9 mouse cellular contexts compared by ENCODE assay signal in the genomic region with DNA sequence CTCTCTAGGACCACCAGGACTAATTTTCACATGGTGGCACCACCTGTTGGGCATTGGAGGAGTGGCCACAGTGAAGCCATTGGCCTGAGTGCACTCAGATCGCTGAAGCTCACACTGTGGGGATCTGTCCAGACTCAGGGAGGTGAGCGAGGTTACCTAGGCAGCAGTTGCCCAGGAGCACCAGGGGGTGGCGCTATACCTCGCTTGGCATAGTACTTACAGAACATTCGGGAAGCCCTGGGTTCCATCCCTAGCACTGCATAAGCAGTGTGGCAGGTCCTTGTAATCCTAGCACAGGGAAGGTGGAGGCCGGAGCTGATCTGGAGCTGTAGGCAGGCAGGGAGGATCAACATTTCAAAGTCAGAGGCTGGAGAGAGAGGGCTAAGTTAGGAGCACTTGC. TPM values are rescaled to one million over a fixed set of nuclear protein-coding genes. Genes with fewer than 3 reads are reported as not detected.
DNase-seq lines count a peak whose midpoint lies in the region; ATAC-seq and TF ChIP-seq lines count a peak whose summit lies in the region.
"Had no signal": no experiment of that assay in that cellular context is flagged by ENCODE, and none has a peak within 500 bp of the region (broad histone marks: within the 10 kb centered on the region; RNA-seq: fewer than 3 reads in every experiment).

No protein-coding gene starts in this region.

- H3K4me2 ChIP-seq in embryonic facial prominence, embryonic 11.5 days (ENCODE audit: low read depth, low read length) = no peak overlapping the region
- no peak overlapping the region for H3K4me2 ChIP-seq in midbrain, postnatal 0 days (ENCODE audit: low read depth, low read length, poor library complexity, severe bottlenecking)
- H3K4me2 ChIP-seq in midbrain, embryonic 13.5 days (replicated peaks) = no peak overlapping the region
- no peak overlapping the region for H3K4me2 ChIP-seq in hindbrain, embryonic 11.5 days (replicated peaks; ENCODE audit: low read depth, low read length)
- H3K4me2 ChIP-seq: lung, embryonic 15.5 days had no signal

- no peak overlapping the region for H3K27ac ChIP-seq in embryonic facial prominence, embryonic 11.5 days (replicated peaks; ENCODE audit: low read depth, low read length)
- no peak overlapping the region for H3K27ac ChIP-seq in embryonic facial prominence, embryonic 10.5 days (replicated peaks)
- H3K27ac ChIP-seq in midbrain, postnatal 0 days (ENCODE audit: low read depth, low read length) = no peak overlapping the region
- no peak overlapping the region for H3K27ac ChIP-seq in midbrain, embryonic 13.5 days
- no peak overlapping the region for H3K27ac ChIP-seq in hindbrain, embryonic 11.5 days (ENCODE audit: low read depth, low read length)
- H3K27ac ChIP-seq: lung, embryonic 15.5 days had no signal

- H3K27me3 ChIP-seq in embryonic facial prominence, embryonic 11.5 days (ENCODE audit: control insufficient read depth, insufficient read depth, low read length) = no peaks in the 10 kb centered on the region
- H3K27me3 ChIP-seq in embryonic facial prominence, embryonic 10.5 days (replicated peaks; ENCODE audit: low read depth, poor library complexity, severe bottlenecking) = no peaks in the 10 kb centered on the region
- no peaks in the 10 kb centered on the region for H3K27me3 ChIP-seq in midbrain, postnatal 0 days (ENCODE audit: insufficient read depth, low read length)
- no peaks in the 10 kb centered on the region for H3K27me3 ChIP-seq in midbrain, embryonic 13.5 days
- H3K27me3 ChIP-seq in hindbrain, embryonic 11.5 days (ENCODE audit: control insufficient read depth, insufficient read depth, low read length) = no peaks in the 10 kb centered on the region
- H3K27me3 ChIP-seq: lung, embryonic 15.5 days had no signal

- no peaks in the 10 kb centered on the region for H3K4me1 ChIP-seq in embryonic facial prominence, embryonic 11.5 days (ENCODE audit: control insufficient read depth, insufficient read depth, low read length)
- peaks cover 21% of the 10 kb centered on the region for H3K4me1 ChIP-seq in embryonic facial prominence, embryonic 10.5 days
- no peaks in the 10 kb centered on the region for H3K4me1 ChIP-seq in midbrain, postnatal 0 days (ENCODE audit: insufficient read depth, low read length)
- peaks cover 19% of the 10 kb centered on the region for H3K4me1 ChIP-seq in midbrain, embryonic 13.5 days (replicated peaks)
- H3K4me1 ChIP-seq in hindbrain, embryonic 11.5 days (replicated peaks; ENCODE audit: control insufficient read depth, insufficient read depth, low read length) = no peaks in the 10 kb centered on the region

- no peaks in the 10 kb centered on the region for H3K9me3 ChIP-seq in embryonic facial prominence, embryonic 11.5 days (replicated peaks; ENCODE audit: control insufficient read depth, low read length)
- no peaks in the 10 kb centered on the region for H3K9me3 ChIP-seq in embryonic facial prominence, embryonic 10.5 days
- no peaks in the 10 kb centered on the region for H3K9me3 ChIP-seq in midbrain, postnatal 0 days (ENCODE audit: low read length)
- H3K9me3 ChIP-seq in midbrain, embryonic 13.5 days = no peaks in the 10 kb centered on the region
- H3K9me3 ChIP-seq in hindbrain, embryonic 11.5 days (ENCODE audit: control insufficient read depth, low read length) = no peaks in the 10 kb centered on the region
- H3K9me3 ChIP-seq: lung, embryonic 15.5 days had no signal

- 31% methylated on average over 6 of the region's 6 CpGs for WGBS in embryonic facial prominence, embryonic 11.5 days
- WGBS in embryonic facial prominence, embryonic 10.5 days = 34% methylated on average over 6 of the region's 6 CpGs
- WGBS in midbrain, postnatal 0 days = 37% methylated on average over 6 of the region's 6 CpGs
- WGBS in midbrain, embryonic 13.5 days = 36% methylated on average over 6 of the region's 6 CpGs
- WGBS in hindbrain, embryonic 11.5 days = 36% methylated on average over 6 of the region's 6 CpGs

- TF ChIP-seq CTCF in midbrain, postnatal 0 days (IDR thresholded peaks at IDR 0.05) = peak; percentile 53

- DNase-seq in embryonic facial prominence, embryonic 11.5 days (ENCODE audit: low spot score) = peak; percentile 15
- DNase-seq in embryonic facial prominence, embryonic 10.5 days (ENCODE audit: low spot score) = no peak
- DNase-seq in midbrain, postnatal 0 days (ENCODE audit: low spot score) = no peak
- DNase-seq in testis, postnatal 10 days (ENCODE audit: low spot score) = peak; percentile 76
- DNase-seq in urinary bladder, postnatal 14 days (ENCODE audit: low spot score) = no peak
- no peak for DNase-seq in hindbrain, embryonic 11.5 days (ENCODE audit: low spot score)

- H3K9ac ChIP-seq in embryonic facial prominence, embryonic 11.5 days (replicated peaks; ENCODE audit: low read length) = no peak overlapping the region
- no peak overlapping the region for H3K9ac ChIP-seq in midbrain, postnatal 0 days (replicated peaks; ENCODE audit: low read length, poor library complexity, severe bottlenecking)
- H3K9ac ChIP-seq in midbrain, embryonic 13.5 days (replicated peaks) = no peak overlapping the region
- no peak overlapping the region for H3K9ac ChIP-seq in hindbrain, embryonic 11.5 days (ENCODE audit: low read depth, low read length)
- H3K9ac ChIP-seq: lung, embryonic 15.5 days had no signal

- ATAC-seq in embryonic facial prominence, embryonic 11.5 days (replicated peaks; ENCODE audit: insufficient number of reproducible peaks, low FRiP score, low TSS enrichment, low read depth) = no peak
- ATAC-seq in midbrain, postnatal 0 days (ENCODE audit: low FRiP score) = no peak
- ATAC-seq in midbrain, embryonic 13.5 days = no peak
- peak; percentile 45 for ATAC-seq in erythroblast, adult 5-6 weeks (replicated peaks; ENCODE audit: low FRiP score, poor library complexity, severe bottlenecking)
- ATAC-seq in hindbrain, embryonic 11.5 days (ENCODE audit: low FRiP score) = no peak

- no peaks in the 10 kb centered on the region for H3K36me3 ChIP-seq in embryonic facial prominence, embryonic 11.5 days (replicated peaks; ENCODE audit: control insufficient read depth, insufficient read depth, low read depth, low read length)
- no peaks in the 10 kb centered on the region for H3K36me3 ChIP-seq in embryonic facial prominence, embryonic 10.5 days (replicated peaks)
- no peaks in the 10 kb centered on the region for H3K36me3 ChIP-seq in midbrain, postnatal 0 days (ENCODE audit: insufficient read depth, low read length)
- no peaks in the 10 kb centered on the region for H3K36me3 ChIP-seq in midbrain, embryonic 13.5 days
- no peaks in the 10 kb centered on the region for H3K36me3 ChIP-seq in hindbrain, embryonic 11.5 days (ENCODE audit: control insufficient read depth, insufficient read depth, low read length)
- H3K36me3 ChIP-seq: lung, embryonic 15.5 days had no signal

- H3K4me3 ChIP-seq in embryonic facial prominence, embryonic 11.5 days (ENCODE audit: low read depth, low read length) = no peak overlapping the region
- no peak overlapping the region for H3K4me3 ChIP-seq in embryonic facial prominence, embryonic 10.5 days
- no peak overlapping the region for H3K4me3 ChIP-seq in midbrain, postnatal 0 days (ENCODE audit: low read depth, low read length)
- H3K4me3 ChIP-seq in midbrain, embryonic 13.5 days (replicated peaks) = no peak overlapping the region
- H3K4me3 ChIP-seq in hindbrain, embryonic 11.5 days (ENCODE audit: low read depth, low read length) = no peak overlapping the region
- H3K4me3 ChIP-seq: lung, embryonic 15.5 days had no signal

RNA-seq across cellular contexts. Expression of a gene that starts 2.8 kb away (rescaled TPM):
- polyA plus RNA-seq in embryonic facial prominence, embryonic 11.5 days (2014; fragmentation: Nextera tagmentation; extraction: Ambion mirVana) = 75.0 and 76.5 TPM in 2 replicates
- polyA plus RNA-seq in embryonic facial prominence, embryonic 10.5 days (2016; fragmentation: Nextera tagmentation; extraction: Ambion mirVana) = 73.1 and 77.4 TPM in 2 replicates
- total RNA-seq in midbrain, postnatal 0 days (2014; rRNA removed) = 23.1 and 23.2 TPM in 2 replicates
- 93.5 and 99.1 TPM in 2 replicates for polyA plus RNA-seq in midbrain, postnatal 0 days (2015; fragmentation: Nextera tagmentation; extraction: Ambion mirVana)
- polyA plus RNA-seq in midbrain, embryonic 13.5 days (2015; fragmentation: Nextera tagmentation; extraction: Ambion mirVana) = 113 and 119 TPM in 2 replicates
- total RNA-seq in erythroblast, adult 5-6 weeks (2015; ENCODE audit: low replicate concordance) = 70.9 and 84.4 TPM in 2 replicates
- 37.6 and 64.5 TPM in 2 replicates for total RNA-seq in erythroblast, adult 5-6 weeks (2017; ENCODE audit: low replicate concordance)
- polyA plus RNA-seq in hindbrain, embryonic 11.5 days (2014; fragmentation: Nextera tagmentation; extraction: Ambion mirVana) = 108 and 118 TPM in 2 replicates

RNA-seq across cellular contexts. Expression of a gene that starts 10.8 kb away (rescaled TPM):
- polyA plus RNA-seq in embryonic facial prominence, embryonic 11.5 days (2014; fragmentation: Nextera tagmentation; extraction: Ambion mirVana) = 0.24 TPM in 1 of 2 replicates, not detected in the other
- polyA plus RNA-seq in embryonic facial prominence, embryonic 10.5 days (2016; fragmentation: Nextera tagmentation; extraction: Ambion mirVana) = 0.09 and 0.20 TPM in 2 replicates
- total RNA-seq in midbrain, postnatal 0 days (2014; rRNA removed) = 0.38 and 0.85 TPM in 2 replicates
- 0.60 and 1.0 TPM in 2 replicates for polyA plus RNA-seq in midbrain, postnatal 0 days (2015; fragmentation: Nextera tagmentation; extraction: Ambion mirVana)
- polyA plus RNA-seq in midbrain, embryonic 13.5 days (2015; fragmentation: Nextera tagmentation; extraction: Ambion mirVana) = 0.30 and 0.74 TPM in 2 replicates
- not detected in 2 replicates for total RNA-seq in erythroblast, adult 5-6 weeks (2015; ENCODE audit: low replicate concordance)
- not detected in 2 replicates for total RNA-seq in erythroblast, adult 5-6 weeks (2017; ENCODE audit: low replicate concordance)
- 0.28 and 0.46 TPM in 2 replicates for polyA plus RNA-seq in hindbrain, embryonic 11.5 days (2014; fragmentation: Nextera tagmentation; extraction: Ambion mirVana)

RNA-seq across cellular contexts. Expression of a gene that starts 14.3 kb away (rescaled TPM):
- 288 and 290 TPM in 2 replicates for polyA plus RNA-seq in embryonic facial prominence, embryonic 11.5 days (2014; fragmentation: Nextera tagmentation; extraction: Ambion mirVana)
- 206 and 217 TPM in 2 replicates for polyA plus RNA-seq in embryonic facial prominence, embryonic 10.5 days (2016; fragmentation: Nextera tagmentation; extraction: Ambion mirVana)
- total RNA-seq in midbrain, postnatal 0 days (2014; rRNA removed) = 150 and 181 TPM in 2 replicates
- 90.3 and 103 TPM in 2 replicates for polyA plus RNA-seq in midbrain, postnatal 0 days (2015; fragmentation: Nextera tagmentation; extraction: Ambion mirVana)
- polyA plus RNA-seq in midbrain, embryonic 13.5 days (2015; fragmentation: Nextera tagmentation; extraction: Ambion mirVana) = 164 and 166 TPM in 2 replicates
- total RNA-seq in erythroblast, adult 5-6 weeks (2015; ENCODE audit: low replicate concordance) = 252 and 321 TPM in 2 replicates
- total RNA-seq in erythroblast, adult 5-6 weeks (2017; ENCODE audit: low replicate concordance) = 85.4 and 91.0 TPM in 2 replicates
- 238 and 273 TPM in 2 replicates for polyA plus RNA-seq in hindbrain, embryonic 11.5 days (2014; fragmentation: Nextera tagmentation; extraction: Ambion mirVana)

RNA-seq across cellular contexts. Expression of a gene that starts 47.5 kb away (rescaled TPM):
- polyA plus RNA-seq in embryonic facial prominence, embryonic 11.5 days (2014; fragmentation: Nextera tagmentation; extraction: Ambion mirVana) = 3.4 TPM in 1 of 2 replicates, not detected in the other
- 7.6 TPM in 1 of 2 replicates, not detected in the other for polyA plus RNA-seq in embryonic facial prominence, embryonic 10.5 days (2016; fragmentation: Nextera tagmentation; extraction: Ambion mirVana)
- not detected in 2 replicates for total RNA-seq in midbrain, postnatal 0 days (2014; rRNA removed)
- polyA plus RNA-seq in midbrain, postnatal 0 days (2015; fragmentation: Nextera tagmentation; extraction: Ambion mirVana) = 15.9 and 18.2 TPM in 2 replicates
- 4.5 and 16.7 TPM in 2 replicates for polyA plus RNA-seq in midbrain, embryonic 13.5 days (2015; fragmentation: Nextera tagmentation; extraction: Ambion mirVana)
- total RNA-seq in erythroblast, adult 5-6 weeks (2015; ENCODE audit: low replicate concordance) = not detected in 2 replicates
- not detected in 2 replicates for total RNA-seq in erythroblast, adult 5-6 weeks (2017; ENCODE audit: low replicate concordance)
- polyA plus RNA-seq in hindbrain, embryonic 11.5 days (2014; fragmentation: Nextera tagmentation; extraction: Ambion mirVana) = 5.1 and 8.8 TPM in 2 replicates
- polyA plus RNA-seq: lung, embryonic 15.5 days had no signal

RNA-seq across cellular contexts. Expression of a gene that starts 50.0 kb away (rescaled TPM):
- polyA plus RNA-seq in embryonic facial prominence, embryonic 11.5 days (2014; fragmentation: Nextera tagmentation; extraction: Ambion mirVana) = 12.8 and 13.9 TPM in 2 replicates
- 9.9 and 10.6 TPM in 2 replicates for polyA plus RNA-seq in embryonic facial prominence, embryonic 10.5 days (2016; fragmentation: Nextera tagmentation; extraction: Ambion mirVana)
- 20.9 and 25.6 TPM in 2 replicates for total RNA-seq in midbrain, postnatal 0 days (2014; rRNA removed)
- 2.2 and 2.8 TPM in 2 replicates for polyA plus RNA-seq in midbrain, postnatal 0 days (2015; fragmentation: Nextera tagmentation; extraction: Ambion mirVana)
- 5.6 TPM in 2 replicates for polyA plus RNA-seq in midbrain, embryonic 13.5 days (2015; fragmentation: Nextera tagmentation; extraction: Ambion mirVana)
- total RNA-seq in erythroblast, adult 5-6 weeks (2015; ENCODE audit: low replicate concordance) = 42.2 and 66.3 TPM in 2 replicates
- total RNA-seq in erythroblast, adult 5-6 weeks (2017; ENCODE audit: low replicate concordance) = 20.2 and 23.1 TPM in 2 replicates
- polyA plus RNA-seq in hindbrain, embryonic 11.5 days (2014; fragmentation: Nextera tagmentation; extraction: Ambion mirVana) = 10.5 and 11.5 TPM in 2 replicates

Comparison
In these comparisons a context has a peak if more than half of its experiments do, and no peak if none do; other contexts are left out.
1. DNase-seq: peak in embryonic facial prominence, embryonic 11.5 days (single experiment) and testis, postnatal 10 days (single experiment); none in embryonic facial prominence, embryonic 10.5 days (single experiment), midbrain, postnatal 0 days (single experiment), urinary bladder, postnatal 14 days (single experiment) and hindbrain, embryonic 11.5 days (single experiment).